Mouse (Mus musculus): ENCODE measurements around the gene Cds2.
"Not testable (repeated sequence)": the region's sequence is repeated elsewhere in the genome, so short reads cannot be mapped to it uniquely, and the experiment has no call there.

Cds2 gene

DNA sequence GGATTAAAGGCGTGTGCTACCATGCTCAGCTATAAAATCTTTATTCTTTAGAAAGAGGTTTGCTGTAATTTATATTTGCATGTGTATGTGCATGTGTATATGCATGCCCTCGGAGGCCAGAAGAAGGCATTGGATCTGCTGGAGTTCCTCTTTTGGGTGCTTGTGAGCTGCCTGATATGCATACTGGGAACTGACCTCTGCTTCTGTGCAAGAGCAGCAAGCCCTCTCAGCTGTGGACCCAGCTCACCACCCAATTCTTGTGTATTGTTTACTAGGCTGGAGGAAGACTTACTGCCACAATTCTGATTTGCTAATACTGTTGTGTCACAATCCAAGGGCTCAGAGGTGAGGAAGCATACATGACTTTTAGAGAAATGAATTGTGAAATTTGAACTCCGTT, 3.1 kb downstream of the Cds2 start:
- DNase-seq, result peak in 1 of 2 experiments; percentile 46

DNA sequence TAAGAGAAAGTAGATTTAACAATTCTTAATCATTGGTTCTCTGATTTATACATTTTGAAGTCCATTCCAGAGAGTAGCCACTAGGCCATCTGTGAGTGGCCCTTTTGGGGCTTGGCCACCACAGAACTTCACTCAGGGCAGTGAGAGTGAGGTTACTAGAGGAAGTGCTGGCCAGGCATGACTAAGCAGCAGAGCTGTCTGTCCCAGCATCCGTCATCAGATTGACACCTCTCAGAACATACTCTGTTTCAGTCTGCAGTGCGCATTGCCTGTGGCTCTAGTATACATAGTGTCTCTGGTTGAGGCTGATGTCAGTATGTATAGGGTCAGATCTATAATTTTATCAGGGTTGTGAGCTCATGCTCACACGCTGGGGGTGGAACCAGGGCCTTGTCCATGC, 6.3 kb downstream of the Cds2 start:
- no peak for DNase-seq

DNA sequence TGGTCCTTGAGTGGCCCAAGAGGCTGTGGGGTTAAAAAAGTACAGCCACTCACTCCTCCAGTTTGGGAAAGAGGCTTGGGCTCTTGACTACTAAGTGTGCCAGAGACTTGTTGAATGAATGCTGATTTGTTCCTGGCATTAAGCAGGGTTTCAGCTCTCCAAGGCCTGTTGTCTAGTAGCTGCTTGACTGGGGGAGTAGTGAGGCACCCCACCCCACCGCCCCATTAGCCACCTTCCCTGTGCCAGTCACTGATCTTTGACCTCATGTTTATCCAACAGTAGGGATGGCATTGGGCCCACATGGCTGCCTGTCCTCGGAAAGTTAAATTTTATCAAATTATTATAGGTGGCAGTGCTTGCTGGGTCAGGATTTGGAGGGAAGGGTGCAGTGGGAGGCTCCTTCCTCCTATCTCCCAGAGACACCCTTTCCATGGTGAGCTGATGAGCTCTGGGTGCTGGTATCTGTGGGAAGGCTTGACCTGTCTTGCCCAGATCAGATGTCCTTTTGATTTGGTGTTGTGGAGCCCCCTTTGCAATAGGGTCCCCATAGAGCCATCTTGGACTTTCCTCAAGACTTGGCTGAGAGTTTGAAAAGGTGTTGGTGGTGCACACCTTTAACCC, 7.5 kb downstream of the Cds2 start:
- DNase-seq, result no peak

DNA sequence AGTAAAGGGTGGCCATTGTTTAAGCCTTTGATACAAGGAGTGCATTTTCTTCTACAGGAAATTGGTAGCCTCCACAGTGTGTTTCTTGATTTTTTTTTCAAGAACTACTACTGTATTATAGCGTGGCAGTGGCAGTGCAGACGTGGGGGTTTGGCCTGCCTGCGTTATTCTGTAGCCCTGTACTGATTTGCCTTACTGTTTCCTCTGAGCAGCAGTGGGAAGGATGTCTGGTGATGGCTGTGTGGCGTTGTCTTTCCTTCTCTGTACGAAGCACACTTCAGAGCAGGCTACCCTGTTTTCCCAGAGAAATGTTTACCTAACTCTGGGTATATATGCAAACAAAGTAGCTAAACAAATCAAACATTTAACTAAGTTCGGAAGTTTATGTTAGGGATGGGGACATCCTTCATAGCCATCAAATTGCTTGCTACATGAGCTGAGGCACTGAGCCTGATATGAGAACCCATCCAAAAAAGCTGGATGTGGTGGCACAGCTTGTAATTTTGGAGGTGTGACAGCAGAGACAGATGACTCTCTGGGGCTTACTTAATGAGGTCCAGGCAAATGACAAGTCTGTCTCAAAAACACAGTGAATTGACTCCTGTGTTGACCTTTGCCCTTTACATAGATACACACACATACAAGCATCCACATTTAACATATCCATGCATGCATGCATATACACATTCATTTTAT, 9.9 kb downstream of the Cds2 start:
- peak in 1 of 2 experiments; percentile 52 for DNase-seq

DNA sequence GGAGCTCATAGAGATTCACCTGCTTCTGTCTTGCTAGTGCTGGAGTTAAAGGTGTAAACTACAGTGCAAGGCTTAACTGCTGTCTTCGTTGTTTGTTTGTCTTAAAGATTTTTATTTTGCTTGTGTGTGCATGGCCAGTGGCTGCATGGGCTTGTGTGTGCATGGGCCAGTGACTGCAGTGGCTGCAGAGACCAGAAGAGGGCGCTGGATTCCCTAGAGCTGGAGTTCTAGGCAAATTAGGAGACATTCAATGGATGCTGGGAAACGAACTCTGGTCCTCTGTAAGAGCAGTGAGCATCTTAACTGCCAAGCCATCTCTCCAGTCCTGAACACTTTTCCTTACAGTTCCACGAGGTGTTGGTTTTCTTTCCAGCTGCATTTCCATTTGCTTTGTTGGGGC, 12.6 kb downstream of the Cds2 start:
- no peak for DNase-seq

GRCm38 (mm10) chr2:132276249-132276648, 13.3 kb downstream of the Cds2 start:
- DNase-seq, result no peak

DNA sequence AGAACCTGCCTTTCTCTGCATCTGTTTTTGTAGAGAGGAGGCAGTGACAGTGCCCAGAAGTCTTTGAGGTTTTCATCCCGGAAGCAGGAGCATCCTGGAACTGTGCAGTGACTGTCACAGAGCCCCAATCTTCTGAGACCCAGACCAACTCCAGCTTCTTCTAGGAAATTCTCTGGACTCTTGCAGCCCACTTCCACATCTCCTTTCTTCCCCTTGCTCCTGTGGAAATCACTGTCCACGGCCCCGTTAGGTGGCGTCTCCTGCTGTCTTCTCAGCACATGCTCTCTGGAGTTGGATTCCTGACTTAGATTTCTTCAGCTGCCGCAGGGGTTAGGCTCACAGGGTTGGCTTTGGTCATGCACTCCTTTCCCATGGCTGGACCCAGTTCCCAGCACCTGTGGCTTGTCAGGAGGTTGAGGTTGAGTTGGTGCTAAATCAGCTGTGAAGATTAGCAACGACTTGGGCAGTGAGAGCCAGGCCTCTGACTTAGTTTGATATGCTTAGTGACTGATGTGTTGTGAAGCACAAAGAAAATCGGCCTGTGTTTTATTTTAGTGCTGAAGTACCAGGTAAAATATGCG, 15.4 kb downstream of the Cds2 start:
- no peak for DNase-seq

GRCm38 (mm10) chr2:132279336-132279882, 16.5 kb downstream of the Cds2 start:
- no peak for DNase-seq

- DNase-seq, result no peak
Observed at GRCm38 (mm10) chr2:132279978-132280377, 17.0 kb downstream of the Cds2 start.

- DNase-seq, result no peak
Observed at GRCm38 (mm10) chr2:132280518-132281120, 17.7 kb downstream of the Cds2 start.

DNA sequence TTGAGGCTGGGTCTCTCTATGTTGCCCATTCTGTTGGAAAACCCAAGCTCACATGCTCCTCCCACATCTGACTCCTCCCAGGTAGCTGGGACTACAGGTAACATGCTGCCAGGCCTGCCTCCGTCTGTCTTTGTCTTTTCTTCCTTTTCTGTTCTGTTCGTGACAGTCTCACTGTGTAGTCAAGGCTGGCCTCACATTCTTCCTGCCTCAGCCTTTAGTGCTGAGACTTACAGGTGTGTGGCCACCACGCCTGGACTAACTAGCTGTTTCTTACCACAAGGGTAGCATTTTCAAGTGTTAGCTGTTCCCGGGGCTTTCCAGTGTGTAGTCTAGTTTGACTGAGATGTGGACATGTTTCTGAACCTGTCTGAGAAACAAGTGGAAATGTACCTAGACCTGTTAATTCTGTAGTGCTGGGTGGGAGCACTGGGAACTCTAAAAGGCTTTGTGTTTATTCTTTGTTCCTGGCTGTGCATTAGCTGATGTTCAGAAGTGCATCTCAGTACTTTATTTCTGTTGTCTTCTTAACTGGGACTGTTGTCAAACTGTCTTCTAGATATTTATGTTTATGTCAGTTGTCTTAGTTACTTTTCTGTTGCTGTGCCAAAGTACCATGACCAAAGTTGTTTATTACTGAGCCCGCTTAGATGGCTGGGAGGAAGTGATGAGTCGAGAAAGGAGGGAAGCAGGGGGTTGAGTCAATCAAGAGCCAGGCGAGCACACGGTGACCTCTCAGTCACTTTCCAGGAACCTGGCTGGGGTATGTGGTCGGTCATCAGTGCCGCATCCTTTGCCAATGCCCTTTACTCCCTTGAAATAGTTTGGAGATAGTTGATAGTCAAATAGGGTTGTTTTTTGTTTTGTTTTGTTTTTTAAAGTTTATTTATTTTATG, 18.9 kb downstream of the Cds2 start:
- no peak for DNase-seq

DNA sequence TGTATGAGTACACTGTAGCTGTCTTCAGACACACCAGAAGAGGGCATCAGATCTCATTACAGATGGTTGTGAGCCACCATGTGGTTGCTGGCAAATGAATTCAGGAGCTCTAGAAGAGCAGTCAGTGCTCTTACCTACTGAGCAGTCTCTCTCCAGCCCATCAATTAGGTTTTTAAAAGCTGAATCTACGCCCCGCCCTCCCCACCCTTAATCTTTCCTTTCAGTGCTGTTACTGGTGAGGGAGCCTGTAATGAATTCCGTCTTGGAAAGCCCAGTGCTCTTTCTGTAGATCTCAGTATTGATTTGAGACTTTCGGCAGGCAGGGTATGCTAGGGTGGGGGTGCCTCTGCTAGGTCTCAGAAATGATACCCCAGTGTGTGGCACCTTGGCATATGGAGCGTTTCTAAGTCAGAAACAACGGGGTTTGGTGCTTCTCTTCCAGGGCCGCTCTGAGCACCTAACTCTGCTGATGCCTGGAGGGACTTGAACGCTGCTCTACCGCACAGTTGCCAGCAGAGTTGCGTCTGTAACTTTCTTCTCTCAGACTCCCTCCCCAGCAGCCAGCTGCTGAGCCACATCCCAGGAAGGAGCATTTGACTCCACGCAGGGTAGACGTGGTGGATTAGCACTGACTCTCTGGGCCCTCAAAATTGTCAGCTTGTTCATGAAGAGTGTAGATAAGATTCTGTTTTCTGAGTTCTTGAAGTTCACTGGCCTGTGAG, 19.7 kb downstream of the Cds2 start:
- no peak for DNase-seq

DNA sequence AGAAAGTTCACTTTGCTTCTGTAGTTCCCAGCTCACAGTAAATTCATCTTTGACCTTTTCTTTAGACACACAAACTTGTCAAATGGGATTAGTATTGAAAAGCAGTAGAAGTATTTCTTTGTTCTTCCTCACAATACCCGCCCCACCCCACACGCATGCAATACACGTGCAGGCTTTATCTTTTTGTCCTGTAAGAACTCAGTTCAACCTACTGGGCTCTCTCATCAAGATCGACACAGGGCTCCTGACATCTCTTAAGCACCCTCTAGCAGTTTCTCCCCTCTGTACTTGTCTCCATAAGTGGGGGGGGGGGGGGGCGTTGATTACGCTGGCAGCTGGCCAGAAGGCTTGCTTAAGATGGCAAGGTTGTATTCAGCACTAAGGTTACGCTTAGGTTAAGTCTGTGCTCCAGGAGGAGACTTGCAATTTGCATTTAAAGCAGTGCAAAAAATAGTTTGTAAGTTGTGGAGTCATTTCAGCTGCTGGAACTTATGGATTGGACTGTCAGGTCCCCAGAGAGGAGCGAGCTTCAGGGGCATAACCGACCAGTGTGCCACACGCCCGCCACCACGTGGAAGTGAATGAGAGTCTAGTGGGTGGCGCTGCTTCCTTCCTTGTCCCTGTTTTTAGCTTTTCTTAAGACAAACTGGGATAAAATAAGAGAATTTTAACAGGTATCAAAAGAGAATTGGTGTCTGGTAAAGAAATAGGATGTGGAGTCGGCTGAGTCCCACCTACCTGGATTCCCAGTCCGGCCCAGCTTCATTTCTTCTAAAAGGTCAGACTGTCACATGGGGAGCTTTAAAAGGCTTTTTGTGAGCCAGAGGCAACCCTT, 20.5 kb downstream of the Cds2 start:
- DNase-seq, result no peak

- peak; percentile 74 to 87 for DNase-seq
Observed at GRCm38 (mm10) chr2:132284492-132285139, 21.7 kb downstream of the Cds2 start.

DNA sequence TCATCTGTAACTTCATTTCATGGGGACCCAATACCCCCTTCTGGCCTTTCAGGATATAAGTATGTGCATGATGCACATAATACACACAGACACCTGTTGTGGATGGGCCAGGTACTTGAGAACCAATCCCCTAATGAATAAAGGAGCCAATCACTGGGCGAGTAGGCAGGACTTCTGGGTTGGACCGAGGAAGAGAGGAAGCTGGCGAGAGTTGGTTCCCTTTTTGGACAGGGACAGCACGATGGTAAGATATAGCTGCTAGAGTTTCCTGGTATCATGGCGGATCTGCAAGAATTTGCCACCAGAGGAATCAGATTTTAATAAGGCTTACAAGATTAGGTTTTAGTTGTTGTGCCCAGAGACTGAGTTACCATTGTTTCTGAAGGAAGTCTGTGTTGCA, 22.8 kb downstream of the Cds2 start:
- not testable (repeated sequence) for DNase-seq

GRCm38 (mm10) chr2:132286376-132287076, 23.6 kb downstream of the Cds2 start:
- no peak for DNase-seq

- DNase-seq, result not testable (repeated sequence)
Observed at GRCm38 (mm10) chr2:132289213-132289612, 26.3 kb downstream of the Cds2 start.

GRCm38 (mm10) chr2:132290808-132291207, 27.9 kb downstream of the Cds2 start:
- no peak for DNase-seq

DNA sequence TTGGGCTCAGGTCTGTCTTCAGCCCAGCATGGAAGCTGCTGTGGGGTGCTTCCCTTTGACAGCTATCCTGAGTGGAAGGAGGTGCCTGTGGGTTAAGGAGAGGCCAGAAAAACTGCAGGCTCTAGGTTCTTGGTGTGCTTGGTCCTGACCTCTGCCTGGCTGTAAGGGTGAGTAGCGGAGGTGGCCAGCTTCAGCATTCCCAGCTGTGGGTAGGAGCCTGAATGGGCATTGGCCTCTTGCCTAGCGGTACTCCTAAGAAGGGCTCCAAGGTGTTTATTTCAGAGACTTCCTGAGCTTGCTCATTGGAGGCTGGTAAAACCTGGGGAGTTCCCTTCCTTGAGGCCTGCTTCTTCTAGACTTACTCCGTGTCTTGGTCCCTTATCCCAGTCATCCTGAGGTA, 28.3 kb downstream of the Cds2 start:
- peak; percentile 43 to 53 for DNase-seq

- no peak for DNase-seq
Observed at GRCm38 (mm10) chr2:132292083-132292482, 29.1 kb downstream of the Cds2 start.

All from lung, postnatal 4 days (tissue).